Mouse (Mus musculus): ENCODE measurements at regions not wholly inside any gene's neighbourhood (a gene's known extent, or its start where the extent isn't known, plus 50 kb on each side); places are given as distances from the start of the nearest gene placed in this dataset.

- Histone ChIP-seq H3K9ac (replicated peaks; ENCODE audit: low read depth, low read length) (no peak overlapping the region), H3K4me3 (ENCODE audit: low read depth, low read length) (no peak overlapping the region), H3K4me1 (ENCODE audit: control insufficient read depth, insufficient read depth, low read length) (no peaks in the 10 kb centered on the region), H3K9me3 (ENCODE audit: control insufficient read depth, low read length) (no peaks in the 10 kb centered on the region), H3K4me2 (ENCODE audit: low read depth, low read length) (no peak overlapping the region), H3K36me3 (ENCODE audit: control insufficient read depth, insufficient read depth, low read length) (no peaks in the 10 kb centered on the region), H3K27ac (ENCODE audit: low read depth, low read length) (no peak overlapping the region), H3K27me3 (ENCODE audit: control insufficient read depth, insufficient read depth, low read length) (no peaks in the 10 kb centered on the region)
- 77% methylated on average over 4 of the region's 5 CpGs for WGBS
- no peak for ATAC-seq (ENCODE audit: low read depth)
Measured at GRCm38 (mm10) chr13:70978547-70979307, 137.1 kb upstream of the Adamts16 start.

- Histone ChIP-seq H3K9me3 (ENCODE audit: control insufficient read depth, low read length) (no peaks in the 10 kb centered on the region), H3K9ac (replicated peaks; ENCODE audit: low read depth, low read length) (no peak overlapping the region), H3K36me3 (ENCODE audit: control insufficient read depth, insufficient read depth, low read length) (no peaks in the 10 kb centered on the region), H3K4me3 (ENCODE audit: low read depth, low read length) (no peak overlapping the region), H3K27ac (ENCODE audit: low read depth, low read length) (no peak overlapping the region), H3K4me1 (ENCODE audit: control insufficient read depth, insufficient read depth, low read length) (no peaks in the 10 kb centered on the region), H3K27me3 (ENCODE audit: control insufficient read depth, insufficient read depth, low read length) (no peaks in the 10 kb centered on the region), H3K4me2 (ENCODE audit: low read depth, low read length) (no peak overlapping the region)
- 87% methylated on average over 9 of the region's 9 CpGs for WGBS
- no peak for ATAC-seq (ENCODE audit: low read depth)
Measured at GRCm38 (mm10) chr13:70969596-70969995, 128.0 kb upstream of the Adamts16 start.

GRCm38 (mm10) chr13:70967781-70968180 lies 126.2 kb upstream of the Adamts16 start:
- Histone ChIP-seq H3K36me3 (ENCODE audit: control insufficient read depth, insufficient read depth, low read length) (no peaks in the 10 kb centered on the region), H3K4me3 (ENCODE audit: low read depth, low read length) (no peak overlapping the region), H3K27ac (ENCODE audit: low read depth, low read length) (no peak overlapping the region), H3K9ac (replicated peaks; ENCODE audit: low read depth, low read length) (no peak overlapping the region), H3K4me2 (ENCODE audit: low read depth, low read length) (no peak overlapping the region), H3K27me3 (ENCODE audit: control insufficient read depth, insufficient read depth, low read length) (no peaks in the 10 kb centered on the region), H3K9me3 (ENCODE audit: control insufficient read depth, low read length) (no peaks in the 10 kb centered on the region), H3K4me1 (ENCODE audit: control insufficient read depth, insufficient read depth, low read length) (no peaks in the 10 kb centered on the region)
- no peak for ATAC-seq (ENCODE audit: low read depth)
- WGBS: 65% methylated on average over 3 of the region's 3 CpGs

GRCm38 (mm10) chr13:70963384-70963783 lies 121.8 kb upstream of the Adamts16 start:
- Histone ChIP-seq H3K36me3 (ENCODE audit: control insufficient read depth, insufficient read depth, low read length) (no peaks in the 10 kb centered on the region), H3K27me3 (ENCODE audit: control insufficient read depth, insufficient read depth, low read length) (no peaks in the 10 kb centered on the region), H3K4me3 (ENCODE audit: low read depth, low read length) (no peak overlapping the region), H3K9ac (replicated peaks; ENCODE audit: low read depth, low read length) (no peak overlapping the region), H3K4me2 (ENCODE audit: low read depth, low read length) (no peak overlapping the region), H3K4me1 (ENCODE audit: control insufficient read depth, insufficient read depth, low read length) (no peaks in the 10 kb centered on the region), H3K27ac (ENCODE audit: low read depth, low read length) (no peak overlapping the region), H3K9me3 (ENCODE audit: control insufficient read depth, low read length) (no peaks in the 10 kb centered on the region)
- WGBS: 68% methylated on average over 2 of the region's 2 CpGs
- ATAC-seq (ENCODE audit: low read depth): no peak

GRCm38 (mm10) chr13:70934309-70935037 lies 92.9 kb upstream of the Adamts16 start:
- ATAC-seq (ENCODE audit: low read depth): no peak
- Histone ChIP-seq H3K9me3 (ENCODE audit: control insufficient read depth, low read length) (no peaks in the 10 kb centered on the region), H3K27me3 (ENCODE audit: control insufficient read depth, insufficient read depth, low read length) (no peaks in the 10 kb centered on the region), H3K4me3 (ENCODE audit: low read depth, low read length) (no peak overlapping the region), H3K4me2 (ENCODE audit: low read depth, low read length) (no peak overlapping the region), H3K36me3 (ENCODE audit: control insufficient read depth, insufficient read depth, low read length) (no peaks in the 10 kb centered on the region), H3K9ac (replicated peaks; ENCODE audit: low read depth, low read length) (no peak overlapping the region), H3K27ac (ENCODE audit: low read depth, low read length) (no peak overlapping the region), H3K4me1 (ENCODE audit: control insufficient read depth, insufficient read depth, low read length) (no peaks in the 10 kb centered on the region)
- 84% methylated on average over 7 of the region's 7 CpGs for WGBS

GRCm38 (mm10) chr13:70913834-70914233 lies 72.2 kb upstream of the Adamts16 start:
- Histone ChIP-seq H3K4me3 (ENCODE audit: low read depth, low read length) (no peak overlapping the region), H3K36me3 (ENCODE audit: control insufficient read depth, insufficient read depth, low read length) (no peaks in the 10 kb centered on the region), H3K9me3 (ENCODE audit: control insufficient read depth, low read length) (no peaks in the 10 kb centered on the region), H3K9ac (replicated peaks; ENCODE audit: low read depth, low read length) (no peak overlapping the region), H3K27ac (ENCODE audit: low read depth, low read length) (no peak overlapping the region), H3K4me2 (ENCODE audit: low read depth, low read length) (no peak overlapping the region), H3K27me3 (ENCODE audit: control insufficient read depth, insufficient read depth, low read length) (no peaks in the 10 kb centered on the region), H3K4me1 (ENCODE audit: control insufficient read depth, insufficient read depth, low read length) (no peaks in the 10 kb centered on the region)
- WGBS: 91% methylated on average over 1 of the region's 1 CpGs
- no peak for ATAC-seq (ENCODE audit: low read depth)

GRCm38 (mm10) chr13:70910934-70911333 lies 69.3 kb upstream of the Adamts16 start:
- no peak for ATAC-seq (ENCODE audit: low read depth)
- no peaks in the 10 kb centered on the region for H3K27me3 ChIP-seq (ENCODE audit: control insufficient read depth, insufficient read depth, low read length)
- H3K4me2 ChIP-seq (ENCODE audit: low read depth, low read length): no peak overlapping the region
- H3K4me1 ChIP-seq (ENCODE audit: control insufficient read depth, insufficient read depth, low read length): no peaks in the 10 kb centered on the region
- H3K36me3 ChIP-seq (ENCODE audit: control insufficient read depth, insufficient read depth, low read length): no peaks in the 10 kb centered on the region
- no peaks in the 10 kb centered on the region for H3K9me3 ChIP-seq (ENCODE audit: control insufficient read depth, low read length)
- H3K4me3 ChIP-seq (ENCODE audit: low read depth, low read length): no peak overlapping the region
- no peak overlapping the region for H3K9ac ChIP-seq (replicated peaks; ENCODE audit: low read depth, low read length)
- H3K27ac ChIP-seq (ENCODE audit: low read depth, low read length): no peak overlapping the region

- no peak overlapping the region for H3K27ac ChIP-seq (ENCODE audit: low read depth, low read length)
- ATAC-seq (ENCODE audit: low read depth): no peak
Measured at GRCm38 (mm10) chr13:70904834-70905233, 63.2 kb upstream of the Adamts16 start.

GRCm38 (mm10) chr13:70903831-70904230 lies 62.2 kb upstream of the Adamts16 start:
- WGBS: 55% methylated on average over 8 of the region's 8 CpGs

More at GRCm38 (mm10) chr13:70904834-70905233, 63.2 kb upstream of the Adamts16 start:
- H3K4me2 ChIP-seq (ENCODE audit: low read depth, low read length): no peak overlapping the region
- H3K27me3 ChIP-seq (ENCODE audit: control insufficient read depth, insufficient read depth, low read length): no peaks in the 10 kb centered on the region
- no peaks in the 10 kb centered on the region for H3K36me3 ChIP-seq (ENCODE audit: control insufficient read depth, insufficient read depth, low read length)
- no peak overlapping the region for H3K4me3 ChIP-seq (ENCODE audit: low read depth, low read length)
- no peaks in the 10 kb centered on the region for H3K4me1 ChIP-seq (ENCODE audit: control insufficient read depth, insufficient read depth, low read length)
- no peaks in the 10 kb centered on the region for H3K9me3 ChIP-seq (ENCODE audit: control insufficient read depth, low read length)
- H3K9ac ChIP-seq (replicated peaks; ENCODE audit: low read depth, low read length): no peak overlapping the region

More at GRCm38 (mm10) chr13:70903831-70904230, 62.2 kb upstream of the Adamts16 start:
- Histone ChIP-seq H3K9ac (replicated peaks; ENCODE audit: low read depth, low read length) (no peak overlapping the region), H3K4me1 (ENCODE audit: control insufficient read depth, insufficient read depth, low read length) (no peaks in the 10 kb centered on the region), H3K4me3 (ENCODE audit: low read depth, low read length) (no peak overlapping the region), H3K9me3 (ENCODE audit: control insufficient read depth, low read length) (no peaks in the 10 kb centered on the region), H3K36me3 (ENCODE audit: control insufficient read depth, insufficient read depth, low read length) (no peaks in the 10 kb centered on the region), H3K27ac (ENCODE audit: low read depth, low read length) (no peak overlapping the region), H3K27me3 (ENCODE audit: control insufficient read depth, insufficient read depth, low read length) (no peaks in the 10 kb centered on the region), H3K4me2 (ENCODE audit: low read depth, low read length) (no peak overlapping the region)
- ATAC-seq (ENCODE audit: low read depth): no peak
